Mouse (Mus musculus) activated CD4-positive, CD25-positive, alpha-beta regulatory T cell, adult 9 weeks (primary cell): ENCODE measurements around the gene Tfap2d. TPM values are rescaled to one million over a fixed set of nuclear protein-coding genes. Genes with fewer than 3 reads are reported as not detected.

Source experiments
- polyA plus RNA-seq: library from polyadenylated mRNA; unstranded; fragments of 100-300 nt; shearing (Covaris generic); gene quantifications from one replicate; pipeline ENCODE4 v1.2.1, GENCODE M21; 2017

Gene Tfap2d
- not detected for polyA plus RNA-seq

GRCm38 (mm10) chr1:19102631-19103030 lies at the start of gene Tfap2d:
Gene Tfap2d, plus strand, starts transcription at chr1:19103022.

DNA sequence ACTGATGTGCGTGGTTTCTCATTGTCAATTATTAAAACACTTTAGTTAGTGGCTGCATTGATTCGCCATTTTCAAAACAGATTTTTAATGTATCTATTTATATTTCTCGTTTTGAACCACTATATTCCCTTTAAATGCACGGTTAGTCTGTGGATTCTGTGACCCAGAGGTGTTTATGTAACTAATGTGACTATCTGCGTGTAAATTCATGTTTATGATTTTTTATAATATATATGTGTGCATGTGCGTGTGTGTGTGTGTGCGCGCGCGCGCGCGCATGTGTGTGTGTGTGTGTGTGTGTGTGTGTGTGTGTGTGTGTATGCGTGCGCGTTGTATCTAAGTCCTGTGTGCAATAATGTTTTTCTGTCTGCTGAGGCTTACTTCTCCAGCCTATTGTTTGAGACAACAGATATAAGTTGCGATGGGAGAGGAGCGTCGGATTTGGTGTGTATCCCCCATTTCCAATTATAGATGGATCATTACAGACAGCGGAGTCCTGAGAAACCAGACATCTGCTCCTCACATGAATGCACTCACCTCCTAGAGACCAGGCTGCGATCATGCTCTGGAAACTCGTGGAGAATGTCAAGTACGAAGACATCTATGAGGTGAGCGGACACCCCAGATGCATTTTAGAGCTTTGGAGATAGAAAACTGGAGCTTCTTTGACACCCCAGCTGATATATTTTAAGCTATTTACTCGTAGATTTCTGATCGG lies 106.0 kb downstream of the Tfap2d start, which contains the start of gene Tfap2b:
Gene Tfap2b, plus strand, starts transcription at position 274 of the 718 bp plus-strand sequence.

Other genes with a start within 250 kb of the Tfap2d start
- not detected for gene Tfap2b, start 105.9 kb downstream of the Tfap2d start, polyA plus RNA-seq